Mouse (Mus musculus): ENCODE measurements at regions not wholly inside any gene's neighbourhood (a gene's known extent, or its start where the extent isn't known, plus 50 kb on each side); places are given as distances from the start of the nearest gene placed in this dataset.

GRCm38 (mm10) chr11:64917301-64917700, 61.5 kb upstream of the Elac2 start:
- TF ChIP-seq ZC3H11A (IDR thresholded peaks at IDR 0.05; ENCODE audit: borderline replicate concordance, low read depth, low read length) (no peak), HCFC1 (IDR thresholded peaks at IDR 0.05; ENCODE audit: borderline replicate concordance, insufficient read depth, low read length) (no peak), MAFK (IDR thresholded peaks at IDR 0.05; ENCODE audit: insufficient read depth, low read depth, low read length) (no peak), ZNF384 (IDR thresholded peaks at IDR 0.05; ENCODE audit: low read depth, low read length) (no peak), CHD2 (IDR thresholded peaks at IDR 0.05; ENCODE audit: low read depth, low read length) (no peak)
- Histone ChIP-seq H3K9ac (ENCODE audit: insufficient read depth, low read depth, low read length, poor library complexity, severe bottlenecking) (no peak overlapping the region), H3K36me3 (ENCODE audit: control insufficient read depth, insufficient read depth, low read length, poor library complexity, severe bottlenecking) (no peaks in the 10 kb centered on the region), H3K9me3 (ENCODE audit: control insufficient read depth, insufficient read depth, low read depth, low read length) (no peaks in the 10 kb centered on the region), H3K27ac (ENCODE audit: insufficient read depth, low read depth, low read length, poor library complexity, severe bottlenecking) (no peak overlapping the region), H3K4me1 (ENCODE audit: control insufficient read depth in 2 of 2, insufficient read depth in 2 of 2, low read length in 2 of 2, poor library complexity in 1 of 2) (no peaks in the 10 kb centered on the region), H3K4me3 (ENCODE audit: insufficient read depth in 1 of 2, low read depth in 1 of 2, low read length in 2 of 2, poor library complexity in 1 of 2, severe bottlenecking in 1 of 2) (no peak overlapping the region)
- in situ Hi-C loops (cut with MboI; ENCODE audit: low sequenced_read_pairs in 2 of 2, unreplicated experiment in 2 of 2) = no loop called here
- no peak for DNase-seq (ENCODE audit: low read depth, low spot score)

- Histone ChIP-seq H3K36me3 (ENCODE audit: control insufficient read depth, insufficient read depth, low read length, poor library complexity, severe bottlenecking) (no peaks in the 10 kb centered on the region), H3K9ac (ENCODE audit: insufficient read depth, low read depth, low read length, poor library complexity, severe bottlenecking) (no peak overlapping the region), H3K27ac (ENCODE audit: insufficient read depth, low read depth, low read length, poor library complexity, severe bottlenecking) (no peak overlapping the region), H3K9me3 (ENCODE audit: control insufficient read depth, insufficient read depth, low read depth, low read length) (no peaks in the 10 kb centered on the region), H3K4me3 (ENCODE audit: insufficient read depth in 1 of 2, low read depth in 1 of 2, low read length in 2 of 2, poor library complexity in 1 of 2, severe bottlenecking in 1 of 2) (no peak overlapping the region), H3K4me1 (ENCODE audit: control insufficient read depth in 2 of 2, insufficient read depth in 2 of 2, low read length in 2 of 2, poor library complexity in 1 of 2) (no peaks in the 10 kb centered on the region)
- in situ Hi-C loops (cut with MboI; ENCODE audit: low sequenced_read_pairs in 2 of 2, unreplicated experiment in 2 of 2) = no loop called here
- no peak for DNase-seq (ENCODE audit: low read depth, low spot score)
- TF ChIP-seq ZNF384 (IDR thresholded peaks at IDR 0.05; ENCODE audit: low read depth, low read length) = no peak
- no peak for TF ChIP-seq HCFC1 (IDR thresholded peaks at IDR 0.05; ENCODE audit: borderline replicate concordance, insufficient read depth, low read length)
- TF ChIP-seq CHD2 (IDR thresholded peaks at IDR 0.05; ENCODE audit: low read depth, low read length) = no peak
- no peak for TF ChIP-seq ZC3H11A (IDR thresholded peaks at IDR 0.05; ENCODE audit: borderline replicate concordance, low read depth, low read length)
- no peak for TF ChIP-seq MAFK (IDR thresholded peaks at IDR 0.05; ENCODE audit: insufficient read depth, low read depth, low read length)
Measured at GRCm38 (mm10) chr11:64924989-64925388, 53.8 kb upstream of the Elac2 start.

DNA sequence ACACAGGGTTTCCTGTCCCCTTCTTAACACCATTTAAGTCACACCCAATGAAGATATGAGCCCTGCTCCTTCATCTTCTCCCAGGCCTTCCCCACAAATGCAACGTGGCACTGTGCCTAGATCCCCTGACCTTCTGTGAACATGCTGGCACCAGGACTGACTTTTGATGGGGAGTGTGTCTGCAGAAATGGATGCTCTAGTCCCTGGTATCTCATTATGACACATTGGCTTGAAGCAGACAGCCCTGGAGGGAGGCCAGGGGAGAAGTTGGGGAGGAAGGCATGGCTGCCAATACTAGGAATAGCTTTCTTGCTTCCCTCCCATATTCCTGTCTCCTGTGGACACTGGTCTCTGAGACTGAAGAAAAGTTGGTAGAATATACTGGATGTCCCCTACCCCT, 52.9 kb upstream of the Elac2 start:
- Histone ChIP-seq H3K36me3 (ENCODE audit: control insufficient read depth, insufficient read depth, low read length, poor library complexity, severe bottlenecking) (no peaks in the 10 kb centered on the region), H3K4me1 (ENCODE audit: control insufficient read depth in 2 of 2, insufficient read depth in 2 of 2, low read length in 2 of 2, poor library complexity in 1 of 2) (no peaks in the 10 kb centered on the region), H3K27ac (ENCODE audit: insufficient read depth, low read depth, low read length, poor library complexity, severe bottlenecking) (no peak overlapping the region), H3K9ac (ENCODE audit: insufficient read depth, low read depth, low read length, poor library complexity, severe bottlenecking) (no peak overlapping the region), H3K4me3 (ENCODE audit: insufficient read depth in 1 of 2, low read depth in 1 of 2, low read length in 2 of 2, poor library complexity in 1 of 2, severe bottlenecking in 1 of 2) (no peak overlapping the region), H3K9me3 (ENCODE audit: control insufficient read depth, insufficient read depth, low read depth, low read length) (no peaks in the 10 kb centered on the region)
- in situ Hi-C loops (cut with MboI; ENCODE audit: low sequenced_read_pairs in 2 of 2, unreplicated experiment in 2 of 2) = no loop called here
- no peak for DNase-seq (ENCODE audit: low read depth, low spot score)
- TF ChIP-seq ZC3H11A (IDR thresholded peaks at IDR 0.05; ENCODE audit: borderline replicate concordance, low read depth, low read length) (no peak), HCFC1 (IDR thresholded peaks at IDR 0.05; ENCODE audit: borderline replicate concordance, insufficient read depth, low read length) (no peak), MAFK (IDR thresholded peaks at IDR 0.05; ENCODE audit: insufficient read depth, low read depth, low read length) (no peak)
